Mouse (Mus musculus) lung, adult 2 months (tissue): ENCODE data around the gene Spire2.

Source experiments
- CTCF ChIP-seq: fragments of 200-500 bp; IDR thresholded peaks from 2 replicates; pipeline ENCODE4 v1.5.1; 2011; ENCODE audit warnings: mild to moderate bottlenecking, low read length, control low read depth; ENCODE audit not compliant: insufficient read depth
- POLR2A ChIP-seq: fragments of 200-500 bp; IDR thresholded peaks from 2 replicates; pipeline ENCODE4 v1.6.1; 2011; ENCODE audit warnings: low read depth, mild to moderate bottlenecking, control low read depth, low read length, borderline replicate concordance; ENCODE audit errors: extremely low read depth

- no peak for TF ChIP-seq CTCF
- no peak for TF ChIP-seq POLR2A
These were observed 10.4 kb downstream of the Spire2 start for GRCm38 (mm10) chr8:123342911-123343310.
